Mouse (Mus musculus): ENCODE data around the gene Tmem223. TPM values are rescaled to one million over a fixed set of nuclear protein-coding genes. Genes with fewer than 3 reads are reported as not detected.

Tmem223 gene
- polyA plus RNA-seq (2011; ENCODE audit: insufficient read depth, insufficient read length, low read depth, missing spikeins) = 21.4 and 23.4 TPM in 2 replicates

- H3K9me3 ChIP-seq (replicated peaks; ENCODE audit: control insufficient read depth, insufficient read depth, low read length, poor library complexity, severe bottlenecking) = no peaks in the 10 kb centered on the region
- H3K4me1 ChIP-seq (ENCODE audit: control insufficient read depth, insufficient read depth, low read length) = no peaks in the 10 kb centered on the region
- TF ChIP-seq EP300 (IDR thresholded peaks at IDR 0.05; ENCODE audit: insufficient read depth, low read depth, low read length) (no peak), POLR2A (IDR thresholded peaks at IDR 0.05; ENCODE audit: insufficient read depth, low read length) (peak; percentile 94)
- H3K27me3 ChIP-seq (ENCODE audit: control insufficient read depth, insufficient read depth, low read length, poor library complexity, severe bottlenecking) = no peaks in the 10 kb centered on the region
- H3K9ac ChIP-seq (ENCODE audit: low read depth, poor library complexity, severe bottlenecking) = peak within 1 kb of the TSS; percentile 75
- H3K27ac ChIP-seq (ENCODE audit: insufficient read depth, low read length) = peak within 1 kb of the TSS; percentile 37
- H3K36me3 ChIP-seq (ENCODE audit: control insufficient read depth, insufficient read depth, low read length, poor library complexity, severe bottlenecking) = peaks cover 37% of the 10 kb centered on the region
- H3K4me3 ChIP-seq (ENCODE audit: low read depth, low read length) = peak within 1 kb of the TSS; percentile 94
Measured at GRCm38 (mm10) chr19:8770567-8771270, at the start of gene Tmem223. Gene Tmem223 (plus strand): TSS chr19:8770996.

DNA sequence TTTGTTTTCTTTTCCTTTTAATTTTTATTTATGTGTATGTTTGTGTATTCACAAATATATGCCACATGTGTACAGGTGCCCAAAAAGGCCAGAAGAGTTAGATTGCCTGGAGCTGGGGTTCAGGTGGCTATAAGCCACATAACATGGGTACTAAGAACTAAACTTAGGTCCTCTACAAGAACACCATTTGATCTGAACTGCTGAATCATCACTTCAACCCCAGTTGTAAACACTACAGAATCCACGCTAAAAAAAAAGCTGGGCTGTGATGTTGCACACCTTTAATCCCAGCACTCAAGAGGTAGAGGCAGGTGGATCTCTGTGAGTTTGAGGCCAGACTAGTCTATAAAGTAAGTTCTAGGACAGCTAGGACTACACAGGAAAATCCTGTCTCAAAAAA is 49.4 kb upstream of the Tmem223 start:
- Histone ChIP-seq H3K4me1 (ENCODE audit: control insufficient read depth, insufficient read depth, low read length) (no peaks in the 10 kb centered on the region), H3K27me3 (ENCODE audit: control insufficient read depth, insufficient read depth, low read length, poor library complexity, severe bottlenecking) (no peaks in the 10 kb centered on the region), H3K9ac (ENCODE audit: low read depth, poor library complexity, severe bottlenecking) (peak overlapping the region; percentile 70), H3K9me3 (replicated peaks; ENCODE audit: control insufficient read depth, insufficient read depth, low read length, poor library complexity, severe bottlenecking) (no peaks in the 10 kb centered on the region), H3K36me3 (ENCODE audit: control insufficient read depth, insufficient read depth, low read length, poor library complexity, severe bottlenecking) (peaks cover 29% of the 10 kb centered on the region), H3K4me3 (ENCODE audit: low read depth, low read length) (no peak overlapping the region), H3K27ac (ENCODE audit: insufficient read depth, low read length) (peak overlapping the region; percentile 47)
- TF ChIP-seq CTCF (IDR thresholded peaks at IDR 0.05; ENCODE audit: low read depth, low read length) = no peak
- no peak for TF ChIP-seq POLR2A (IDR thresholded peaks at IDR 0.05; ENCODE audit: insufficient read depth, low read length)
- no peak for TF ChIP-seq EP300 (IDR thresholded peaks at IDR 0.05; ENCODE audit: insufficient read depth, low read depth, low read length)

DNA sequence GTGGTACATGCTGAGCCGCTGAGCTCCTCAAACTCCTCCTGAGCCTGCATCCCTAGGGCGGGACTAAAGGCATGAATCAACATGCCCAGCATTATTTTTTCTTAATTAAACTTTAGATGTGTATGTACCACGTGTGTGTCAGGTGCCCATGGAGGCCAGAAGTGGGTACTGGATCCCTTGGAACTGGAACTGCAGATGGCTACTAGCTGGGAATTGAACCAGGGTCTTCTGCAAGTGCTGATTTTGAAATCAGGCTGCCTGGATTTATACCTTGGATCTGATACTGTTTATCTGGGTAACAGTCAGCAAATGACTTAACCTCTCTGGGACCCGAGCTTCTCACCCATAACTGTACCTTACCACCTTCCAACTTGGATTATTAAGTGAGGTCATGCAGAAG is 48.8 kb upstream of the Tmem223 start:
- H3K27me3 ChIP-seq (ENCODE audit: control insufficient read depth, insufficient read depth, low read length, poor library complexity, severe bottlenecking) = no peaks in the 10 kb centered on the region
- H3K27ac ChIP-seq (ENCODE audit: insufficient read depth, low read length) = peak overlapping the region; percentile 44
- H3K4me1 ChIP-seq (ENCODE audit: control insufficient read depth, insufficient read depth, low read length) = no peaks in the 10 kb centered on the region
- H3K9ac ChIP-seq (ENCODE audit: low read depth, poor library complexity, severe bottlenecking) = peak overlapping the region; percentile 70
- TF ChIP-seq CTCF (IDR thresholded peaks at IDR 0.05; ENCODE audit: low read depth, low read length) (no peak), POLR2A (IDR thresholded peaks at IDR 0.05; ENCODE audit: insufficient read depth, low read length) (no peak), EP300 (IDR thresholded peaks at IDR 0.05; ENCODE audit: insufficient read depth, low read depth, low read length) (no peak)
- H3K4me3 ChIP-seq (ENCODE audit: low read depth, low read length) = peak overlapping the region; percentile 54
- no peaks in the 10 kb centered on the region for H3K9me3 ChIP-seq (replicated peaks; ENCODE audit: control insufficient read depth, insufficient read depth, low read length, poor library complexity, severe bottlenecking)
- H3K36me3 ChIP-seq (ENCODE audit: control insufficient read depth, insufficient read depth, low read length, poor library complexity, severe bottlenecking) = peaks cover 35% of the 10 kb centered on the region

GRCm38 (mm10) chr19:8722559-8722906 is 48.3 kb upstream of the Tmem223 start:
- Histone ChIP-seq H3K27me3 (ENCODE audit: control insufficient read depth, insufficient read depth, low read length, poor library complexity, severe bottlenecking) (no peaks in the 10 kb centered on the region), H3K4me3 (ENCODE audit: low read depth, low read length) (peak overlapping the region; percentile 93), H3K9ac (ENCODE audit: low read depth, poor library complexity, severe bottlenecking) (peak overlapping the region; percentile 70), H3K27ac (ENCODE audit: insufficient read depth, low read length) (peak overlapping the region; percentile 79), H3K36me3 (ENCODE audit: control insufficient read depth, insufficient read depth, low read length, poor library complexity, severe bottlenecking) (peaks cover 36% of the 10 kb centered on the region), H3K9me3 (replicated peaks; ENCODE audit: control insufficient read depth, insufficient read depth, low read length, poor library complexity, severe bottlenecking) (no peaks in the 10 kb centered on the region), H3K4me1 (ENCODE audit: control insufficient read depth, insufficient read depth, low read length) (no peaks in the 10 kb centered on the region)
- no peak for TF ChIP-seq POLR2A (IDR thresholded peaks at IDR 0.05; ENCODE audit: insufficient read depth, low read length)
- no peak for TF ChIP-seq CTCF (IDR thresholded peaks at IDR 0.05; ENCODE audit: low read depth, low read length)
- TF ChIP-seq EP300 (IDR thresholded peaks at IDR 0.05; ENCODE audit: insufficient read depth, low read depth, low read length) = no peak

DNA sequence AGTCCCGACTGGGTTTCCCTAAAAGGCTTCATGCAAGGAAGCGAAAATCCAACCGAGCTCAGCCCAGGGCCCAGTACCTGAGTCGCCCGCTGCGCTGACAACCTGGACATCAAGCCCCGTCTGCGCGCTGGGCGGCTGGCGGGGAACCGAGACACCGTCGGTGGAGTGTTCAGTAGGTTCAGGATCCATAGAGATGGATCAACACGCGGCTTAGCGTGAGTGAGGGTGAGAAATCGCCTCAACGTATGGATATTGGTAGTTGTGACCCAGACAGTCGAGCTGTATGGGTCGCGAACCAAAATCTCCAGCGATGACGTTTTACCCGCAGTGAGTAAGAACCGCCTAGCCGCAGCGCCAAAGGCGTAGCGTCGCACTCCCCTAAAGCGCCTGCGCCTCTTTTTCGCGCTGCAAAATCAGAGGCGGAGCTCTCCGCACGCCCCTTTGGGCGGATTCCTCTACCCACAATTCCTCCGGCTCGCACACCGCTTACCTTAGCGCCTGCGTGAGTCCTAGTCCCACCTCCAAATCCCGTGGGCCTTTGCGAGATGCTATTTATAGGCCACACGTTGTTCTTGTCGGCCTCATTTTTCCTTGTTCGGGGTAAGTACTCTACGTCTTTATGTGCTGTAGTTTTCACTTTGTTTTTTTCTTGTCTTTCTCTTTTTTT is 47.8 kb upstream of the Tmem223 start, which contains the start of gene Slc3a2:
Gene Slc3a2 (minus strand): TSS at position 463 of the 667 bp plus-strand sequence.
- TF ChIP-seq EP300 (IDR thresholded peaks at IDR 0.05; ENCODE audit: insufficient read depth, low read depth, low read length) (peak; percentile 42; the same call in 1 of the 2 replicates), POLR2A (IDR thresholded peaks at IDR 0.05; ENCODE audit: insufficient read depth, low read length) (peak; percentile 70), CTCF (IDR thresholded peaks at IDR 0.05; ENCODE audit: low read depth, low read length) (no peak)

More for the DNA sequence above, 47.8 kb upstream of the Tmem223 start, which contains the start of gene Slc3a2:
- Histone ChIP-seq H3K4me1 (ENCODE audit: control insufficient read depth, insufficient read depth, low read length) (no peaks in the 10 kb centered on the region), H3K27me3 (ENCODE audit: control insufficient read depth, insufficient read depth, low read length, poor library complexity, severe bottlenecking) (no peaks in the 10 kb centered on the region), H3K9me3 (replicated peaks; ENCODE audit: control insufficient read depth, insufficient read depth, low read length, poor library complexity, severe bottlenecking) (no peaks in the 10 kb centered on the region), H3K36me3 (ENCODE audit: control insufficient read depth, insufficient read depth, low read length, poor library complexity, severe bottlenecking) (peaks cover 36% of the 10 kb centered on the region), H3K9ac (ENCODE audit: low read depth, poor library complexity, severe bottlenecking) (peak within 1 kb of the TSS; percentile 100), H3K4me3 (ENCODE audit: low read depth, low read length) (peak within 1 kb of the TSS; percentile 96), H3K27ac (ENCODE audit: insufficient read depth, low read length) (peak within 1 kb of the TSS; percentile 94)

All from ES-Bruce4 (cell line).